In genomic region chr8:116702501-116702900, GRCm38 (mm10) we compare ENCODE assay signal across 19 mouse cellular contexts. TPM values are rescaled to one million over a fixed set of nuclear protein-coding genes. Genes with fewer than 3 reads are reported as not detected.
DNase-seq lines count a peak whose midpoint lies in the region; ATAC-seq and TF ChIP-seq lines count a peak whose summit lies in the region.
"Had no signal": no experiment of that assay in that cellular context is flagged by ENCODE, and none has a peak within 500 bp of the region (broad histone marks: within the 10 kb centered on the region; RNA-seq: fewer than 3 reads in every experiment).

No protein-coding gene starts in this region.

- no peak overlapping the region for H3K27ac ChIP-seq in liver, postnatal 0 days (ENCODE audit: low read depth)
- no peak overlapping the region for H3K27ac ChIP-seq in MEL (ENCODE audit: control insufficient read depth, low read depth, low read length)
- H3K27ac ChIP-seq: gastrocnemius, adult 2 months; hindbrain, embryonic 13.5 days; midbrain, embryonic 10.5 days; neural tube, embryonic 13.5 days had no signal

- no peak for TF ChIP-seq RAD21 in MEL (IDR thresholded peaks at IDR 0.05; ENCODE audit: low read depth, low read length)

- no peak overlapping the region for H3K4me3 ChIP-seq in liver, postnatal 0 days (ENCODE audit: low read depth, low read length)
- H3K4me3 ChIP-seq in MEL (ENCODE audit: control insufficient read depth in 1 of 2, insufficient read depth in 1 of 2, low read depth in 2 of 2, low read length in 2 of 2): no peak overlapping the region
- H3K4me3 ChIP-seq: gastrocnemius, adult 2 months; hindbrain, embryonic 13.5 days; midbrain, embryonic 10.5 days; neural tube, embryonic 13.5 days had no signal

- no peak for ATAC-seq in liver, postnatal 0 days
- ATAC-seq in megakaryocyte, adult 5-6 weeks (ENCODE audit: poor library complexity, severe bottlenecking): no peak
- ATAC-seq: forebrain, postnatal 0 days had no signal

- no peaks in the 10 kb centered on the region for H3K9me3 ChIP-seq in liver, postnatal 0 days (ENCODE audit: low read length)
- no peaks in the 10 kb centered on the region for H3K9me3 ChIP-seq in MEL (replicated peaks; ENCODE audit: insufficient read depth, low read length)

- H3K9ac ChIP-seq in liver, postnatal 0 days (replicated peaks): no peak overlapping the region
- no peak overlapping the region for H3K9ac ChIP-seq in MEL (ENCODE audit: control insufficient read depth, low read depth, low read length, poor library complexity, severe bottlenecking)
- H3K9ac ChIP-seq: forebrain, postnatal 0 days; hindbrain, embryonic 13.5 days; neural tube, embryonic 13.5 days had no signal

- no peak for DNase-seq in liver, postnatal 0 days
- no peak for DNase-seq in liver
- peak; percentile 50 for DNase-seq in CD4-positive, CD25-positive, alpha-beta regulatory T cell, adult 2 months (ENCODE audit: low read depth, low spot score)
- DNase-seq in MEL (ENCODE audit: low read depth, low spot score): peak; percentile 3
- DNase-seq in splenic B cell, adult 2 months (ENCODE audit: low read depth, low spot score): peak; percentile 55
- no peak for DNase-seq in layer of hippocampus, postnatal 14 days (ENCODE audit: low spot score in 2 of 2)
- DNase-seq: cerebellum, postnatal 10 days; forebrain, postnatal 0 days; gastrocnemius, adult 2 months; heart, adult 18-20 months; kidney, adult 11 months; kidney, postnatal 10 days; lung, adult 2 months; lung, postnatal 36 days; right cerebral cortex, postnatal 25 days had no signal

- H3K4me2 ChIP-seq in liver, postnatal 0 days (ENCODE audit: low read depth, low read length): no peak overlapping the region
- H3K4me2 ChIP-seq: hindbrain, embryonic 13.5 days; neural tube, embryonic 13.5 days had no signal

- TF ChIP-seq CTCF in liver, postnatal 0 days (IDR thresholded peaks at IDR 0.05; ENCODE audit: low read depth): peak; percentile 20; the same call in 1 of the 2 replicates
- peak in 2 of 3 experiments; percentile 17 to 24; a peak in 4 of 6 replicates for TF ChIP-seq CTCF in MEL (IDR thresholded peaks at IDR 0.05 in 2 of 3, conservative IDR thresholded peaks at IDR 0.05 in 1 of 3; ENCODE audit: control insufficient read depth in 1 of 3, insufficient read depth in 1 of 3, low read depth in 2 of 3, low read length in 3 of 3, poor library complexity in 1 of 3, severe bottlenecking in 1 of 3)

- no peak for TF ChIP-seq EP300 in liver, postnatal 0 days (IDR thresholded peaks at IDR 0.05; ENCODE audit: low read depth)
- TF ChIP-seq EP300 in MEL (IDR thresholded peaks at IDR 0.05; ENCODE audit: low read depth in 1 of 2, low read length in 2 of 2): no peak

- H3K36me3 ChIP-seq in liver, postnatal 0 days (replicated peaks; ENCODE audit: insufficient read depth, low read length): no peaks in the 10 kb centered on the region
- H3K36me3 ChIP-seq in MEL (ENCODE audit: control insufficient read depth in 1 of 2, insufficient read depth in 2 of 2, low read length in 2 of 2): no peaks in the 10 kb centered on the region
- H3K36me3 ChIP-seq in splenic B cell, adult 2 months (ENCODE audit: control insufficient read depth, insufficient read depth, low read length, poor library complexity, severe bottlenecking): no peaks in the 10 kb centered on the region
- H3K36me3 ChIP-seq: midbrain, embryonic 10.5 days; neural tube, embryonic 13.5 days had no signal

- WGBS in liver, postnatal 0 days (ENCODE audit: insufficient replicate concordance): 81% methylated on average over 6 of the region's 6 CpGs

- TF ChIP-seq POLR2A in MEL (IDR thresholded peaks at IDR 0.05; ENCODE audit: control insufficient read depth in 1 of 2, insufficient read depth in 1 of 2, low read depth in 1 of 2, low read length in 2 of 2, poor library complexity in 1 of 2): no peak

- H3K4me1 ChIP-seq in liver, postnatal 0 days (ENCODE audit: insufficient read depth): no peaks in the 10 kb centered on the region
- no peaks in the 10 kb centered on the region for H3K4me1 ChIP-seq in MEL (ENCODE audit: control insufficient read depth in 1 of 2, insufficient read depth in 2 of 2, low read length in 2 of 2)
- H3K4me1 ChIP-seq: hindbrain, embryonic 13.5 days; midbrain, embryonic 10.5 days; neural tube, embryonic 13.5 days had no signal

- H3K79me2 ChIP-seq in MEL (ENCODE audit: control insufficient read depth, insufficient read depth, low read length, poor library complexity): no peaks in the 10 kb centered on the region

- no peaks in the 10 kb centered on the region for H3K27me3 ChIP-seq in liver, postnatal 0 days (ENCODE audit: insufficient read depth, low read length)
- H3K27me3 ChIP-seq in MEL (ENCODE audit: control insufficient read depth in 1 of 2, insufficient read depth in 2 of 2, low read length in 2 of 2): no peaks in the 10 kb centered on the region
- H3K27me3 ChIP-seq in splenic B cell, adult 2 months (ENCODE audit: control insufficient read depth, insufficient read depth, low read length, poor library complexity, severe bottlenecking): no peaks in the 10 kb centered on the region
- H3K27me3 ChIP-seq: hindbrain, embryonic 13.5 days; neural tube, embryonic 13.5 days had no signal

TF ChIP-seq in MEL, 35 proteins besides CTCF, POLR2A, EP300 and RAD21:
- TF ChIP-seq GABPA (IDR thresholded peaks at IDR 0.05; ENCODE audit: low read depth, low read length) (no peak), TAL1 (IDR thresholded peaks at IDR 0.05; ENCODE audit: low read length) (no peak), KAT2A (conservative IDR thresholded peaks at IDR 0.05; ENCODE audit: low read depth, low read length) (no peak), SIN3A (IDR thresholded peaks at IDR 0.05; ENCODE audit: low read length) (no peak)

RNA-seq across cellular contexts. Expression of gene Cdyl2, which starts 30.3 kb away (rescaled TPM):
- 1.8 and 2.3 TPM in 2 replicates for polyA plus RNA-seq in liver, postnatal 0 days (2015; fragmentation: Nextera tagmentation; extraction: Ambion mirVana)
- total RNA-seq in MEL (2012; rRNA removed): not detected in 2 replicates
- polyA plus RNA-seq in MEL (2012; ENCODE audit: insufficient read depth in 1 of 2, insufficient read length in 2 of 2, low read depth in 1 of 2, low replicate concordance in 2 of 2, missing spikeins in 1 of 2): not detected
- total RNA-seq in megakaryocyte, adult 5-6 weeks (2015): 3.7 and 3.8 TPM in 2 replicates
- total RNA-seq in megakaryocyte, adult 5-6 weeks (2017): 7.8 and 11.2 TPM in 2 replicates
- 10 to 100 TPM; 11.4 to 11.5 TPM for total RNA-seq in layer of hippocampus, postnatal 14 days (2021)

Comparison
In these comparisons a context has a peak if more than half of its experiments do, and no peak if none do; other contexts are left out.
1. DNase-seq: peak in CD4-positive, CD25-positive, alpha-beta regulatory T cell, adult 2 months (single experiment), MEL (single experiment) and splenic B cell, adult 2 months (single experiment); none in liver, postnatal 0 days (single experiment), liver (single experiment) and layer of hippocampus, postnatal 14 days (0 of 2).